Mouse (Mus musculus) brain, embryonic 14.5 days (tissue): ENCODE results near the gene Ints5. TPM values are rescaled to one million over a fixed set of nuclear protein-coding genes. Genes with fewer than 3 reads are reported as not detected.
A peak's percentile ranks its signal among the peaks of the same experiment; 100 is the strongest.

ENCODE experiments used
- DNase-seq: peaks from one replicate; pipeline ENCODE4 v3.0.0-alpha.2; 2011; ENCODE audit warnings: low read depth
- CTCF ChIP-seq: fragments of 200-500 bp; IDR thresholded peaks from 2 replicates; pipeline ENCODE4 v1.5.1; 2012; ENCODE audit warnings: inconsistent platforms, mild to moderate bottlenecking, moderate library complexity, borderline replicate concordance; ENCODE audit not compliant: insufficient read depth, insufficient read length; ENCODE audit errors: extremely low read depth
- POLR2A ChIP-seq: fragments of 200-500 bp; IDR thresholded peaks from 2 replicates; pipeline ENCODE4 v1.6.1; 2012; ENCODE audit warnings: mild to moderate bottlenecking, inconsistent platforms, borderline replicate concordance; ENCODE audit not compliant: poor library complexity, insufficient read depth, insufficient read length, severe bottlenecking; ENCODE audit errors: extremely low read depth
- polyA plus RNA-seq: library from polyadenylated mRNA; depleted of rRNA; stranded (reverse); fragments of >200 nt; gene quantifications from 2 replicates; pipeline ENCODE4 v1.2.3, GENCODE M21; 2012

Gene Ints5
- polyA plus RNA-seq, 1 experiment, result 31.4 TPM

DNA sequence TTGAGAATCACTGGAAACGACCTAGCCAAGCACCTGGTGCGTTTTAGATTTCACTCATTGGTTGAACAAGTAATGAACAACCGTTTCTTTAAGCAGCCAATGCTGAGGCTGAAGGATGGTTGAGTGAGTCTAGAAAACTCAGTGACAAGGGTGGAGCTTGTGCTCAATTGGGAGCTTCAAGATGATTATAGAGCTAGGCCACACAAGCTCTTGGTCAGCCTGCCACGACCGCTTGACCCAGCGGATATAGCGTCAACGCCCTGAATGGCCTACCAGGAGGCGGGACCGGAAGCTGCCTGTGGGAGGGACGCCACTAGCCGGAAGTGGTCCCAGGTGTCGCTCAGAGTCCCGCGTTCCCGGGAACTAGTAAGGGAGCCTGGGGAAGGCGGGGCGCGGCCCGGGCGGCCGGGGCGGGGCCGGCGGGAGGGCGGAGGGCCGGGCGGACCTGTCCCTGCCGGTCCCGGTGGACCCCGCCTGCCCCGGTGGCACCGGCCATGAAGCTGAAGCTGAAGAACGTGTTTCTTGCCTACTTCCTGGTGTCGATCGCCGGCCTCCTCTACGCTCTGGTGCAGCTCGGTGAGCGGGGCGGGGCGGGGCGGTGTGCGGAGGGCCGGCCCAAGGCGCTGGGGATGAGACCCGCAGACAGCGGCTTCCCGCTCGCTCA lies 27.4 kb downstream of the Ints5 start, which contains the start of gene B3gat3:
Gene B3gat3 (plus strand): TSS at position 302 of the 664 bp plus-strand sequence.
- DNase-seq, result peak; percentile 96
- TF ChIP-seq POLR2A (peak; percentile 31; the same call in 1 of the 2 replicates), CTCF (no peak)

- TF ChIP-seq POLR2A, result no peak
- TF ChIP-seq CTCF, result no peak
- peak; percentile 73 for DNase-seq
These were observed 28.1 kb downstream of the Ints5 start for GRCm38 (mm10) chr19:8920836-8921291.

DNA sequence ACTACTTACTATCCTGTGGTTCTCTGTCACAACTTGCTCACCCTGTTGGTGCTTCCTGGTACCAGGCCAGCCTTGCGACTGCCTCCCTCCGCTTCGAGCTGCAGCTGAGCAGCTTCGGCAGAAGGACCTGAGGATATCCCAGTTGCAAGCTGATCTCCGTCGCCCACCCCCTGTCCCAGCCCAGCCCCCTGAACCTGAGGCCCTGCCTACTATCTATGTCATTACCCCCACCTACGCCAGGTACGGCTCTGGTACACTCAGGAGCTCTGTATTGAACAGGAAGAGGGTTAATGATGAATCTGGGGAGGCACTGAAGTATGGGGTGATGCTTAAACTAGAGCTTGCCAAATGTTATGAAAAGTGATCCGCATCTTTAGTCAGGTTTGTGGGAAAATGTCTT lies 28.9 kb downstream of the Ints5 start:
- no peak for DNase-seq
- TF ChIP-seq CTCF (no peak), POLR2A (no peak)

- TF ChIP-seq CTCF (no peak), POLR2A (no peak)
These were observed 34.0 kb downstream of the Ints5 start for GRCm38 (mm10) chr19:8926766-8927165.

DNA sequence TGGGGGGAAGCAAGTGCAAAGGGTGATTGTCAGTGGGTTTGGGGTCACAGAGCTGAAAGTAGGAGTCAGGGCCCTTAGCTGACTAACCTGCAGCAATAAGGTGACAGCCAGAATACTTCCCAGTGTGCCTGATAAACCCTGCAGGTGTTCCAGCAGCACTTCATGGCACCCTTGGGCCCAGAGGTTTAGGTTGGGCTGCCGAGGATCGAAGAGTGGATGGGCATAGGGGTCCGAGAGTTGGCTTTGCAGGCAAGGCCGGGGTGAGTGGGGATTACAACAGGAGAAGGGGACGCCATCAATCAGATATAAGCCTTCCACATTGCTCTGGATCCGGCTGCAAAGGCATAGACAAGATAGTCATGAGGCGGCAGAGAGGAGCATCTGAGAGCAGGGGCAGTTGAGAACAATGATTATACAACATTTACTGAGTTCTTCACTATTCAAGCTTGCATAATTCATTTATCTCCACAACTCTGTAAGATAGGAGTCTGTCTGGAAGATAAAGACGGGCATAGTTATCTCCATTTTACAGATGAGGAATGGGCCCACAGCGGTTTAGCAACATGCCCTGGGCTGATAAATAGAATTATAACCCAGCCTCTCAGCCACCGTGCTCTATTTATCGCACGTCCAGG lies 35.2 kb downstream of the Ints5 start:
- no peak for TF ChIP-seq POLR2A
- no peak for TF ChIP-seq CTCF
- no peak for DNase-seq

More at GRCm38 (mm10) chr19:8926766-8927165, 34.0 kb downstream of the Ints5 start:
- no peak for DNase-seq

DNA sequence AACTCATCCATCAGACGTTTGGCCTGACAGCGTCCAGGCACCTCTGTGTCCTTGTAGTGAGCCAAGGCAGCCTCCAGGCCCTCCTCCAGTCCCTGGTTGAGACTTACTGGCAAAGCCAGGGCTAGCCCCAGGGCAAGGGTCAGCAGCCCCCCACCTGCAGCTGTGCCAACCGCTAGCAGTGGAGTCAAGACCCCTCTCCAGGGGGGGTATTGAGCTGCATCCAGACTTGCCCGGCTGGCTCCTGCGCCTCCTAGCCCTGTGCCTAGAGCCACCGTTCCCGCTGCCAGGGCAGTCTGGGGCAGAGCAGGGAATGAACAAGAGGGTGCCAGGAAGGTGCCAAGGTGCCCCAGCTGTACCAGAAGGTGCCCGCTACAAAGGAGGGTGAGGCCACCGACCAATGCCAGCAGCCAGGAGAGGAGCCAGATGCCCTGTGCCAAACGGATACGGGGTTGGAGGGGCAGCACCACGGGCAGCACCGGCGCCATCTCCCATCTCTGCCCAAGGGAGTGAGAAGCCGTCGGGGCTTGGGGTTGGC lies 36.0 kb downstream of the Ints5 start:
- no peak for DNase-seq
- TF ChIP-seq POLR2A, result no peak
- TF ChIP-seq CTCF, result no peak

GRCm38 (mm10) chr19:8929224-8930088 lies 36.7 kb downstream of the Ints5 start, which contains the start of the genes Rom1 and Eml3:
Rom1 (minus strand) TSS chr19:8929356.
Eml3 (plus strand) TSS chr19:8929552.
- TF ChIP-seq POLR2A (no peak), CTCF (0 out of 2 replicates have a peak, but pooled peaks have one; percentile 25)

DNA sequence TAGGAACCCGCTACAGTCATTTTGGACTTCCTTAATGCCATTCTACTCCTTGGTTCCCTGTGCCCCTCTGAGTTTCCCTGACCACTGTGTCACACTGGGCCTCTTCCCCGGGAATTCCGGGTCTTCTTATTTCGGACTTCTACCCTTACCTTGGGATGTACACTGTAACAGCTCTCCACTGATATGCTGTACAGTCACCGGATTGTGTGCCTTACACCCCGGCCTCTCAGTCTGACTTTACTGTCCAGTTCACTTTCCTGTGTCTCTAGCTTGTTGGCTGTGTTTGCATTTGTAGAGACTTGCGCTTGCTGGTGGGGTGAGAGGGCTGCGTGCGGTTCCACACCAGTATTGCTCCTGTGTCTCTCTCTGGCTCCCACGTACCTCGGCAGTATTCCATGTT lies 37.3 kb downstream of the Ints5 start:
- TF ChIP-seq POLR2A, result no peak
- TF ChIP-seq CTCF, result no peak
- DNase-seq, result no peak

More at GRCm38 (mm10) chr19:8929224-8930088, 36.7 kb downstream of the Ints5 start, which contains the start of the genes Rom1 and Eml3:
- DNase-seq, result peak; percentile 64

DNA sequence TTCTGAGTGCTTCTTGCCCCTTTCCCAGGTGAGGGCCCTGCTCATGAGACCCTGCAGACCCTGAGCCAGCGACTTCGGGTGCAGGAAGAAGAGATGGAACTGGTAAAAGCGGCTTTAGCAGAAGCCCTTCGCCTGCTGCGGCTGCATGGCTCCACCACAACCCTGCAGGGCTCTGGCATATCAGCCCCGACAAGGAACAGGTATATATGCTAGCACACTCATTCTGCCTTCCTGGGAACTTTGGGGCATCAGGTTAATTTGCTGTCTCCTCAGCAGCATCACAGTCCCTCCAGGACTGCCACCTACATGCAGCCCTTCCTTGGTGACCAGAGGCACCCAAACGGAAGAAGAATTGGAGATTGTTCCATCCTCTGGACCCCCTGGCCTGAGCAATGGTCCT lies 38.0 kb downstream of the Ints5 start:
- no peak for DNase-seq
- no peak for TF ChIP-seq CTCF
- no peak for TF ChIP-seq POLR2A

- no peak for TF ChIP-seq POLR2A
- no peak for TF ChIP-seq CTCF
- no peak for DNase-seq
These were observed 43.9 kb downstream of the Ints5 start for GRCm38 (mm10) chr19:8936736-8937135.
